ENCODE assay signal across 8 mouse cellular contexts in genomic region chr3:108423844-108424801, GRCm38 (mm10). TPM values are rescaled to one million over a fixed set of nuclear protein-coding genes. Genes with fewer than 3 reads are reported as not detected.
DNase-seq lines count a peak whose midpoint lies in the region; ATAC-seq lines count a peak whose summit lies in the region.

No protein-coding gene starts in this region.

- peaks cover 42% of the 10 kb centered on the region for H3K36me3 ChIP-seq in embryonic facial prominence, embryonic 10.5 days (replicated peaks)
- H3K36me3 ChIP-seq in stomach, embryonic 15.5 days: peaks cover 33% of the 10 kb centered on the region

- H3K4me3 ChIP-seq in embryonic facial prominence, embryonic 10.5 days: peak overlapping the region; percentile 36
- peak overlapping the region; percentile 17; the same call in 1 of the 2 replicates for H3K4me3 ChIP-seq in stomach, embryonic 15.5 days (replicated peaks)

- peak; percentile 65 for ATAC-seq in stomach, embryonic 15.5 days (ENCODE audit: insufficient read depth, low FRiP score, low read depth)

- peak overlapping the region; percentile 49 for H3K4me2 ChIP-seq in stomach, embryonic 15.5 days

- DNase-seq in CD4-positive, CD25-positive, alpha-beta regulatory T cell, adult 2 months (ENCODE audit: low read depth, low spot score): peak; percentile 57
- peak; percentile 55 for DNase-seq in MN1 (ENCODE audit: low spot score)
- DNase-seq in embryonic facial prominence, embryonic 10.5 days (ENCODE audit: low spot score): peak; percentile 58
- peak; percentile 24 to 40 for DNase-seq in heart, postnatal 10 days
- peak; percentile 69 to 82 for DNase-seq in kidney, postnatal 36 days
- peak; percentile 70 for DNase-seq in lung, postnatal 36 days
- DNase-seq in testis, postnatal 10 days (ENCODE audit: low spot score): no peak

- intact Hi-C loops in heart, postnatal 10 days (cut with DNase I): no loop called here

- peaks cover 35% of the 10 kb centered on the region for H3K4me1 ChIP-seq in embryonic facial prominence, embryonic 10.5 days
- H3K4me1 ChIP-seq in stomach, embryonic 15.5 days: peaks cover 23% of the 10 kb centered on the region

- no peak overlapping the region for H3K9ac ChIP-seq in stomach, embryonic 15.5 days

- peak overlapping the region; percentile 60 for H3K27ac ChIP-seq in embryonic facial prominence, embryonic 10.5 days (replicated peaks)
- H3K27ac ChIP-seq in stomach, embryonic 15.5 days: peak overlapping the region; percentile 78

- H3K27me3 ChIP-seq in embryonic facial prominence, embryonic 10.5 days (replicated peaks; ENCODE audit: low read depth, poor library complexity, severe bottlenecking): no peaks in the 10 kb centered on the region
- H3K27me3 ChIP-seq in stomach, embryonic 15.5 days (replicated peaks): no peaks in the 10 kb centered on the region

- WGBS in embryonic facial prominence, embryonic 10.5 days: 19% methylated on average over 11 of the region's 11 CpGs
- 20% methylated on average over 11 of the region's 11 CpGs for WGBS in stomach, embryonic 15.5 days

- no peaks in the 10 kb centered on the region for H3K9me3 ChIP-seq in embryonic facial prominence, embryonic 10.5 days
- no peaks in the 10 kb centered on the region for H3K9me3 ChIP-seq in stomach, embryonic 15.5 days

RNA-seq across cellular contexts. Expression of gene Celsr2, which starts 8.8 kb away (rescaled TPM):
- 10.2 and 20.1 TPM in 2 replicates for polyA plus RNA-seq in embryonic facial prominence, embryonic 10.5 days (2016; fragmentation: Nextera tagmentation; extraction: Ambion mirVana)
- total RNA-seq in heart, postnatal 10 days (2021): 1 to 10 TPM; 7.4 to 7.6 TPM
- polyA plus RNA-seq in stomach, embryonic 15.5 days (2015; fragmentation: Nextera tagmentation; extraction: Ambion mirVana): 12.2 and 13.6 TPM in 2 replicates

RNA-seq across cellular contexts. Expression of gene Sars, which starts 20.9 kb away (rescaled TPM):
- 132 and 139 TPM in 2 replicates for polyA plus RNA-seq in embryonic facial prominence, embryonic 10.5 days (2016; fragmentation: Nextera tagmentation; extraction: Ambion mirVana)
- total RNA-seq in heart, postnatal 10 days (2021): 10 to 100 TPM; 97.1 to 97.8 TPM
- 124 and 142 TPM in 2 replicates for polyA plus RNA-seq in stomach, embryonic 15.5 days (2015; fragmentation: Nextera tagmentation; extraction: Ambion mirVana)

RNA-seq across cellular contexts. Expression of gene Psrc1, which starts 40.5 kb away (rescaled TPM):
- polyA plus RNA-seq in embryonic facial prominence, embryonic 10.5 days (2016; fragmentation: Nextera tagmentation; extraction: Ambion mirVana): 97.9 and 100.0 TPM in 2 replicates
- total RNA-seq in heart, postnatal 10 days (2021): 1 to 10 TPM; 2.9 to 4.1 TPM
- polyA plus RNA-seq in stomach, embryonic 15.5 days (2015; fragmentation: Nextera tagmentation; extraction: Ambion mirVana): 34.9 and 38.9 TPM in 2 replicates

RNA-seq across cellular contexts. Expression of gene Mybphl, which starts 59.4 kb away (rescaled TPM):
- 0.22 TPM in 1 of 2 replicates, not detected in the other for polyA plus RNA-seq in embryonic facial prominence, embryonic 10.5 days (2016; fragmentation: Nextera tagmentation; extraction: Ambion mirVana)
- total RNA-seq in heart, postnatal 10 days (2021): 10 to 100 TPM; 18.1 to 41.9 TPM
- not detected in 2 replicates for polyA plus RNA-seq in stomach, embryonic 15.5 days (2015; fragmentation: Nextera tagmentation; extraction: Ambion mirVana)
